Comparison of ENCODE assay signal across 28 mouse cellular contexts in the genomic region with DNA sequence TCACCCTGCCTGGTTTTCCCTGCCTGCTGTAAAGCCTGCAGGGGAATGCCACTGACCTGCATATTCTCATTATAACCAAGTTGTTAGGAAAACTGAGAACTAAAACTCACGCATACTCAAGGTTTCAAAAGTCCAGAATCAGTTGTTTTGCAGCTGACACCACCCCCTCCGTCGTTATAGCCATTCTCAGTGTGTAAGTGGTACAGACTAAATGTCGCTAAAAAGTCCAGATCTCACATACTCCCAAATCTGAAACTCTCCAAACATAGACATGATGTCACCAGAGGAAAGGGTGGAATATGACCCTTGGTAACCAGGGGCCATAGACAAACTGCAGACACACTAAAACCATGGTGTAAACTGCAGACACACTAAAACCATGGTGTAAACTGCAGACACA.
"Had no signal": no experiment of that assay in that cellular context is flagged by ENCODE, and none has a peak within 500 bp of the region (broad histone marks: within the 10 kb centered on the region; RNA-seq: fewer than 3 reads in every experiment).

No protein-coding gene starts in this region.

- DNase-seq: cerebellum, adult 8-10 months; cerebellum, adult 9-10 months; cerebellum, adult 9-11 months; cerebellum, postnatal 10 days; cerebellum, postnatal 14 days; cerebellum, postnatal 25 days; cerebellum, postnatal 36 days; embryo, embryonic 11 days; forebrain, postnatal 0 days; gastrocnemius, adult 2 months; gastrocnemius, postnatal 10 days; gastrocnemius, postnatal 14 days; gastrocnemius, postnatal 25 days; gastrocnemius, postnatal 36 days; heart, adult 11 months; heart, adult 18-20 months; heart, adult 2 months had no signal

- ATAC-seq: forebrain, embryonic 13.5 days; forebrain, embryonic 14.5 days; forebrain, embryonic 15.5 days; forebrain, embryonic 16.5 days; forebrain, postnatal 0 days had no signal

- H3K4me2 ChIP-seq: embryonic facial prominence, embryonic 12.5 days; embryonic facial prominence, embryonic 13.5 days; embryonic facial prominence, embryonic 15.5 days; forebrain, embryonic 12.5 days; forebrain, embryonic 13.5 days; forebrain, embryonic 15.5 days had no signal

- H3K27me3 ChIP-seq: embryonic facial prominence, embryonic 12.5 days; embryonic facial prominence, embryonic 13.5 days; embryonic facial prominence, embryonic 15.5 days; forebrain, embryonic 12.5 days; forebrain, embryonic 13.5 days; forebrain, embryonic 15.5 days had no signal

- H3K9ac ChIP-seq: embryonic facial prominence, embryonic 12.5 days; embryonic facial prominence, embryonic 13.5 days; embryonic facial prominence, embryonic 15.5 days; forebrain, embryonic 12.5 days; forebrain, embryonic 13.5 days; forebrain, embryonic 15.5 days; forebrain, postnatal 0 days had no signal

- H3K4me1 ChIP-seq: embryonic facial prominence, embryonic 12.5 days; embryonic facial prominence, embryonic 13.5 days; embryonic facial prominence, embryonic 15.5 days; forebrain, embryonic 12.5 days; forebrain, embryonic 13.5 days; forebrain, embryonic 15.5 days had no signal

- H3K4me3 ChIP-seq: embryonic facial prominence, embryonic 10.5 days; embryonic facial prominence, embryonic 12.5 days; embryonic facial prominence, embryonic 13.5 days; embryonic facial prominence, embryonic 15.5 days; erythroblast, embryonic 14.5 days; forebrain, embryonic 10.5 days; forebrain, embryonic 12.5 days; forebrain, embryonic 13.5 days; forebrain, embryonic 15.5 days; gastrocnemius, adult 2 months; heart, adult 2 months had no signal

- H3K9me3 ChIP-seq: embryonic facial prominence, embryonic 10.5 days; embryonic facial prominence, embryonic 12.5 days; embryonic facial prominence, embryonic 13.5 days; embryonic facial prominence, embryonic 15.5 days; forebrain, embryonic 10.5 days; forebrain, embryonic 12.5 days; forebrain, embryonic 13.5 days; forebrain, embryonic 15.5 days had no signal

- H3K27ac ChIP-seq: embryonic facial prominence, embryonic 10.5 days; embryonic facial prominence, embryonic 12.5 days; embryonic facial prominence, embryonic 13.5 days; embryonic facial prominence, embryonic 15.5 days; forebrain, embryonic 10.5 days; forebrain, embryonic 12.5 days; forebrain, embryonic 13.5 days; forebrain, embryonic 15.5 days; gastrocnemius, adult 2 months; heart, adult 2 months had no signal

- H3K36me3 ChIP-seq: embryonic facial prominence, embryonic 10.5 days; embryonic facial prominence, embryonic 12.5 days; embryonic facial prominence, embryonic 13.5 days; embryonic facial prominence, embryonic 15.5 days; forebrain, embryonic 10.5 days; forebrain, embryonic 12.5 days; forebrain, embryonic 15.5 days had no signal
